Mouse (Mus musculus): ENCODE data around the gene Satb2. TPM values are rescaled to one million over a fixed set of nuclear protein-coding genes. Genes with fewer than 3 reads are reported as not detected.

Gene Satb2
- polyA plus RNA-seq, 1 experiment from 2014 or later: 62.5 TPM

- no peak for ATAC-seq (replicated peaks)
- 81% methylated on average over 3 of the region's 3 CpGs for WGBS
- no peak overlapping the region for H3K4me3 ChIP-seq
- no peak overlapping the region for H3K9ac ChIP-seq (replicated peaks)
- H3K4me2 ChIP-seq (replicated peaks): no peak overlapping the region
- H3K27me3 ChIP-seq: no peaks in the 10 kb centered on the region
- peak overlapping the region; percentile 58 for H3K27ac ChIP-seq (replicated peaks)
- peaks cover 28% of the 10 kb centered on the region for H3K4me1 ChIP-seq
- H3K9me3 ChIP-seq: no peaks in the 10 kb centered on the region
- H3K36me3 ChIP-seq: no peaks in the 10 kb centered on the region
These were observed 77.7 kb downstream of the Satb2 start for GRCm38 (mm10) chr1:56900706-56901287.

- peak; percentile 78 for ATAC-seq (replicated peaks)
- WGBS: 60% methylated on average over 9 of the region's 9 CpGs
- Histone ChIP-seq H3K4me3 (no peak overlapping the region), H3K36me3 (no peaks in the 10 kb centered on the region), H3K9me3 (no peaks in the 10 kb centered on the region), H3K4me2 (replicated peaks) (no peak overlapping the region), H3K4me1 (peaks cover 28% of the 10 kb centered on the region), H3K9ac (replicated peaks) (no peak overlapping the region), H3K27ac (replicated peaks) (peak overlapping the region; percentile 64), H3K27me3 (no peaks in the 10 kb centered on the region)
These were observed 78.3 kb downstream of the Satb2 start for GRCm38 (mm10) chr1:56900187-56900586.

- H3K4me3 ChIP-seq: no peak overlapping the region
- ATAC-seq (replicated peaks): peak; percentile 29
- no peak overlapping the region for H3K9ac ChIP-seq (replicated peaks)
- H3K36me3 ChIP-seq: no peaks in the 10 kb centered on the region
- 55% methylated on average over 13 of the region's 13 CpGs for WGBS
- peak overlapping the region; percentile 47 for H3K27ac ChIP-seq (replicated peaks)
- no peaks in the 10 kb centered on the region for H3K9me3 ChIP-seq
- H3K4me1 ChIP-seq: peaks cover 28% of the 10 kb centered on the region
- no peaks in the 10 kb centered on the region for H3K27me3 ChIP-seq
- 0 out of 2 replicates have a peak overlapping the region, but pooled peaks have one; percentile 11 for H3K4me2 ChIP-seq (replicated peaks)
These were observed 79.6 kb downstream of the Satb2 start for GRCm38 (mm10) chr1:56898606-56899396.

- 0 out of 2 replicates have a peak overlapping the region, but pooled peaks have one; percentile 46 for H3K27ac ChIP-seq (replicated peaks)
- no peak overlapping the region for H3K9ac ChIP-seq (replicated peaks)
- H3K27me3 ChIP-seq: no peaks in the 10 kb centered on the region
- H3K4me1 ChIP-seq: peaks cover 28% of the 10 kb centered on the region
- no peak overlapping the region for H3K4me2 ChIP-seq (replicated peaks)
- H3K4me3 ChIP-seq: no peak overlapping the region
- H3K36me3 ChIP-seq: no peaks in the 10 kb centered on the region
- WGBS: 88% methylated on average over 8 of the region's 8 CpGs
- ATAC-seq (replicated peaks): no peak
- H3K9me3 ChIP-seq: no peaks in the 10 kb centered on the region
These were observed 80.8 kb downstream of the Satb2 start for GRCm38 (mm10) chr1:56897492-56898180.

- H3K27me3 ChIP-seq: no peaks in the 10 kb centered on the region
- no peak for ATAC-seq (replicated peaks)
- no peaks in the 10 kb centered on the region for H3K9me3 ChIP-seq
- 84% methylated on average over 3 of the region's 3 CpGs for WGBS
- H3K4me2 ChIP-seq (replicated peaks): no peak overlapping the region
- no peak overlapping the region for H3K9ac ChIP-seq (replicated peaks)
- H3K27ac ChIP-seq (replicated peaks): no peak overlapping the region
- H3K4me1 ChIP-seq: peaks cover 20% of the 10 kb centered on the region
- no peaks in the 10 kb centered on the region for H3K36me3 ChIP-seq
- H3K4me3 ChIP-seq: no peak overlapping the region
These were observed 81.8 kb downstream of the Satb2 start for GRCm38 (mm10) chr1:56896670-56897069.

GRCm38 (mm10) chr1:56892766-56893165 lies 85.7 kb downstream of the Satb2 start:
- no peaks in the 10 kb centered on the region for H3K36me3 ChIP-seq
- H3K9ac ChIP-seq (replicated peaks): no peak overlapping the region
- no peak for ATAC-seq (replicated peaks)
- no peak overlapping the region for H3K27ac ChIP-seq (replicated peaks)
- H3K27me3 ChIP-seq: no peaks in the 10 kb centered on the region
- H3K4me2 ChIP-seq (replicated peaks): no peak overlapping the region
- no peaks in the 10 kb centered on the region for H3K4me1 ChIP-seq
- WGBS: 86% methylated on average over 5 of the region's 5 CpGs
- no peaks in the 10 kb centered on the region for H3K9me3 ChIP-seq
- no peak overlapping the region for H3K4me3 ChIP-seq

- no peak overlapping the region for H3K4me3 ChIP-seq
These were observed 89.5 kb downstream of the Satb2 start for GRCm38 (mm10) chr1:56888939-56889338.

GRCm38 (mm10) chr1:56887524-56887923 lies 90.9 kb downstream of the Satb2 start:
- H3K4me3 ChIP-seq: no peak overlapping the region
- no peak overlapping the region for H3K27ac ChIP-seq (replicated peaks)
- H3K9me3 ChIP-seq: no peaks in the 10 kb centered on the region
- no peaks in the 10 kb centered on the region for H3K4me1 ChIP-seq
- ATAC-seq (replicated peaks): no peak
- no peaks in the 10 kb centered on the region for H3K27me3 ChIP-seq
- H3K36me3 ChIP-seq: no peaks in the 10 kb centered on the region
- H3K9ac ChIP-seq (replicated peaks): no peak overlapping the region
- H3K4me2 ChIP-seq (replicated peaks): no peak overlapping the region

More at GRCm38 (mm10) chr1:56888939-56889338, 89.5 kb downstream of the Satb2 start:
- Histone ChIP-seq H3K36me3 (no peaks in the 10 kb centered on the region), H3K9me3 (no peaks in the 10 kb centered on the region), H3K4me1 (no peaks in the 10 kb centered on the region), H3K9ac (replicated peaks) (no peak overlapping the region), H3K4me2 (replicated peaks) (no peak overlapping the region), H3K27ac (replicated peaks) (no peak overlapping the region), H3K27me3 (no peaks in the 10 kb centered on the region)
- 98% methylated on average over 1 of the region's 1 CpGs for whole genome bisulfite sequencing
- ATAC-seq (replicated peaks): no peak

- Histone ChIP-seq H3K4me2 (replicated peaks) (no peak overlapping the region), H3K4me3 (no peak overlapping the region), H3K27ac (replicated peaks) (no peak overlapping the region), H3K4me1 (no peaks in the 10 kb centered on the region), H3K27me3 (no peaks in the 10 kb centered on the region), H3K9ac (replicated peaks) (no peak overlapping the region), H3K9me3 (no peaks in the 10 kb centered on the region), H3K36me3 (no peaks in the 10 kb centered on the region)
- 86% methylated on average over 8 of the region's 8 CpGs for WGBS
- ATAC-seq (replicated peaks): no peak
These were observed 107.0 kb downstream of the Satb2 start for GRCm38 (mm10) chr1:56871485-56871884.

- H3K4me2 ChIP-seq (replicated peaks): no peak overlapping the region
- H3K4me3 ChIP-seq: no peak overlapping the region
- H3K9ac ChIP-seq (replicated peaks): no peak overlapping the region
- WGBS: 60% methylated on average over 1 of the region's 1 CpGs
- no peaks in the 10 kb centered on the region for H3K4me1 ChIP-seq
- H3K9me3 ChIP-seq: no peaks in the 10 kb centered on the region
- no peak overlapping the region for H3K27ac ChIP-seq (replicated peaks)
- no peaks in the 10 kb centered on the region for H3K36me3 ChIP-seq
- ATAC-seq (replicated peaks): no peak
- no peaks in the 10 kb centered on the region for H3K27me3 ChIP-seq
These were observed 113.2 kb downstream of the Satb2 start for GRCm38 (mm10) chr1:56865246-56865645.

- ATAC-seq (replicated peaks): no peak
- Histone ChIP-seq H3K4me3 (no peak overlapping the region), H3K36me3 (no peaks in the 10 kb centered on the region), H3K9me3 (no peaks in the 10 kb centered on the region), H3K4me2 (replicated peaks) (no peak overlapping the region), H3K27ac (replicated peaks) (no peak overlapping the region), H3K4me1 (no peaks in the 10 kb centered on the region), H3K9ac (replicated peaks) (no peak overlapping the region), H3K27me3 (no peaks in the 10 kb centered on the region)
- WGBS: 69% methylated on average over 4 of the region's 4 CpGs
These were observed 115.7 kb downstream of the Satb2 start for GRCm38 (mm10) chr1:56862799-56863198.

- H3K27ac ChIP-seq (replicated peaks): no peak overlapping the region
- 70% methylated on average over 8 of the region's 8 CpGs for WGBS
- no peak overlapping the region for H3K4me3 ChIP-seq
- no peak overlapping the region for H3K9ac ChIP-seq (replicated peaks)
- H3K9me3 ChIP-seq: no peaks in the 10 kb centered on the region
- no peak overlapping the region for H3K4me2 ChIP-seq (replicated peaks)
- no peaks in the 10 kb centered on the region for H3K4me1 ChIP-seq
- no peaks in the 10 kb centered on the region for H3K27me3 ChIP-seq
- H3K36me3 ChIP-seq: no peaks in the 10 kb centered on the region
- no peak for ATAC-seq (replicated peaks)
These were observed 121.2 kb downstream of the Satb2 start for GRCm38 (mm10) chr1:56857202-56857601.
